Mouse (Mus musculus): ENCODE measurements around the gene Agfg1. TPM values are rescaled to one million over a fixed set of nuclear protein-coding genes. Genes with fewer than 3 reads are reported as not detected.

The Agfg1 gene
- total and polyA plus RNA-seq, 3 experiments = 34.1 to 58.6 TPM; not detected in 1

DNA sequence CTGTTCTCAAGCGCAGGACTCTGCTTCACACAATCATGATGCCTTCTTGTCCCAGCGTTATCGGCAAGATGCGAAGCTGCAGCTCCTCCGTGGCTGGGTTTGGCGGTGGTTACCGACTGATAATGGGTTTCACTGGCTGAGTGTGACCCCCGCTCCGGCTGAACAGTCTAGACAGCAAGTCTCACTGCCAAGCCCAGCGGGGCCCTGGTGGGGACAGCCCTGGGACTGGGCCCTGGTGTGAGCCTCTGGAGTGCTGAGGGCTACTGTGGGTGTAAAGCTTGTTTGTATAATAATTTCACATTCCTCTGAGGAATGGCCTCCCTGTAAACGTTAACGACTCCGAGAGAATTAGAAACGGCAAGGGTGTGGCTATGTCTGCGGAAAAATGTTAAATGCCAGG lies 19.1 kb upstream of the Agfg1 start:
- peaks cover 4 to 10% of the 10 kb centered on the region in 2 experiments; a peak in 2 of 4 replicates for H3K4me1 ChIP-seq (ENCODE audit: control insufficient read depth in 1 of 2, insufficient read depth in 2 of 2, low read length in 2 of 2)
- no peaks in the 10 kb centered on the region for H3K27me3 ChIP-seq (ENCODE audit: control insufficient read depth in 1 of 2, insufficient read depth in 2 of 2, low read length in 2 of 2)
- H3K79me2 ChIP-seq (ENCODE audit: control insufficient read depth, insufficient read depth, low read length, poor library complexity) = no peaks in the 10 kb centered on the region
- DNase-seq (ENCODE audit: low read depth, low spot score) = peak; percentile 57
- H3K4me3 ChIP-seq (ENCODE audit: control insufficient read depth in 1 of 2, insufficient read depth in 1 of 2, low read depth in 2 of 2, low read length in 2 of 2) = no peak overlapping the region
- no peaks in the 10 kb centered on the region for H3K9me3 ChIP-seq (replicated peaks; ENCODE audit: insufficient read depth, low read length)
- H3K27ac ChIP-seq (ENCODE audit: control insufficient read depth, low read depth, low read length) = no peak overlapping the region
- TF ChIP-seq ZMIZ1 (IDR thresholded peaks at IDR 0.05; ENCODE audit: low read depth, low read length) = no peak
- TF ChIP-seq SIN3A (IDR thresholded peaks at IDR 0.05; ENCODE audit: low read length) = no peak
- TF ChIP-seq GATA1 (IDR thresholded peaks at IDR 0.05; ENCODE audit: low read depth, low read length) = peak; percentile 64
- no peak for TF ChIP-seq ZKSCAN1 (IDR thresholded peaks at IDR 0.05; ENCODE audit: low read depth, low read length)
- TF ChIP-seq MYC (IDR thresholded peaks at IDR 0.05; ENCODE audit: low read depth, low read length) = no peak
- no peak for TF ChIP-seq TBP (IDR thresholded peaks at IDR 0.05; ENCODE audit: low read depth, low read length)
- TF ChIP-seq RAD21 (IDR thresholded peaks at IDR 0.05; ENCODE audit: low read depth, low read length) = no peak
- TF ChIP-seq CTCF (IDR thresholded peaks at IDR 0.05 in 2 of 3, conservative IDR thresholded peaks at IDR 0.05 in 1 of 3; ENCODE audit: control insufficient read depth in 1 of 3, insufficient read depth in 1 of 3, low read depth in 2 of 3, low read length in 3 of 3, poor library complexity in 1 of 3, severe bottlenecking in 1 of 3) = no peak
- no peak for TF ChIP-seq GABPA (IDR thresholded peaks at IDR 0.05; ENCODE audit: low read depth, low read length)
- no peak for TF ChIP-seq MAZ (IDR thresholded peaks at IDR 0.05; ENCODE audit: low read depth, low read length)
- TF ChIP-seq RCOR1 (IDR thresholded peaks at IDR 0.05; ENCODE audit: low read depth, low read length) = 0 out of 2 replicates have a peak, but pooled peaks have one; percentile 14
- no peak for TF ChIP-seq JUND (IDR thresholded peaks at IDR 0.05; ENCODE audit: low read depth, low read length)
- no peak for TF ChIP-seq POLR2AphosphoS2 (IDR thresholded peaks at IDR 0.05; ENCODE audit: low read length)
- no peak for TF ChIP-seq POLR2A (IDR thresholded peaks at IDR 0.05; ENCODE audit: control insufficient read depth in 1 of 2, insufficient read depth in 1 of 2, low read depth in 1 of 2, low read length in 2 of 2, poor library complexity in 1 of 2)
- no peak for TF ChIP-seq MXI1 (IDR thresholded peaks at IDR 0.05; ENCODE audit: low read depth, low read length)
- peak; percentile 29; the same call in 1 of the 2 replicates for TF ChIP-seq ETS1 (IDR thresholded peaks at IDR 0.05; ENCODE audit: low read depth, low read length)
- TF ChIP-seq BHLHE40 (IDR thresholded peaks at IDR 0.05; ENCODE audit: borderline replicate concordance, low read depth, low read length) = no peak
- peak; percentile 47; the same call in 1 of the 2 replicates for TF ChIP-seq TCF12 (IDR thresholded peaks at IDR 0.05; ENCODE audit: low read depth, low read length)
- TF ChIP-seq SMC3 (IDR thresholded peaks at IDR 0.05; ENCODE audit: low read depth, low read length) = no peak
- no peak for TF ChIP-seq KAT2A (conservative IDR thresholded peaks at IDR 0.05; ENCODE audit: low read depth, low read length)
- no peak for TF ChIP-seq E2F4 (IDR thresholded peaks at IDR 0.05; ENCODE audit: borderline replicate concordance, low read depth, low read length)
- TF ChIP-seq CHD2 (IDR thresholded peaks at IDR 0.05; ENCODE audit: low read length) = no peak
- no peak for TF ChIP-seq MYB (IDR thresholded peaks at IDR 0.05; ENCODE audit: low read depth, low read length)
- TF ChIP-seq MAX (IDR thresholded peaks at IDR 0.05; ENCODE audit: low read length) = no peak
- TF ChIP-seq TAL1 (IDR thresholded peaks at IDR 0.05; ENCODE audit: low read length) = peak; percentile 18; the same call in 1 of the 2 replicates
- no peak for TF ChIP-seq NRF1 (IDR thresholded peaks at IDR 0.05; ENCODE audit: insufficient read depth, low read depth, low read length, poor library complexity, severe bottlenecking)
- no peak for TF ChIP-seq HCFC1 (IDR thresholded peaks at IDR 0.05; ENCODE audit: low read depth, low read length)
- TF ChIP-seq CHD1 (IDR thresholded peaks at IDR 0.05; ENCODE audit: low read depth, low read length) = no peak
- peak in 1 of 2 experiments; percentile 42; a peak in 2 of 4 replicates for TF ChIP-seq EP300 (IDR thresholded peaks at IDR 0.05; ENCODE audit: low read depth in 1 of 2, low read length in 2 of 2)
- H3K36me3 ChIP-seq (ENCODE audit: control insufficient read depth in 1 of 2, insufficient read depth in 2 of 2, low read length in 2 of 2) = no peaks in the 10 kb centered on the region; a peak in 1 of 4 replicates
- H3K9ac ChIP-seq (ENCODE audit: control insufficient read depth, low read depth, low read length, poor library complexity, severe bottlenecking) = no peak overlapping the region
